Mouse (Mus musculus): ENCODE data around the gene 1110051M20Rik.

1110051M20Rik gene

DNA sequence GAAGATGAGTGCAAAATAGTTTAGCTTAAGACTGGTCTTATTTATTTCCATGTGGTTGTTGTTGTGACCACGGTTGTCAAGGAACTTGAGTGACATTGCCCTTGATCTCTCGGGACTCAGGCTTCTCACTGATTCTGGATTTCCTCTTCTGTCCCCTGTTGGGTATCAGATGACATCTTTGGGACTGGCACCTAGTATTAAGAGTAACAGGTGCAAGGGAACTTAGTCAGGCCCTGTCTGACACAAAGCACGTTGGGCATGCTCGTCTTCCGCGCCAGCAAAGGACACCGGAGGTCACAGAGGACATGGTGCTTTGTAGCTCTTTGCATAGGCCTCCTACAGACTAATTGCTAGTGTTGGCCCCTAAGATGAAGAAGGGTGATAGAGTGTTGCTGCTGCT is 16.3 kb upstream of the 1110051M20Rik start:
- in situ Hi-C loops (cut with MboI; ENCODE audit: low pct_unique_long_range_greater_than_20kb in 1 of 2, low sequenced_read_pairs in 2 of 2, unreplicated experiment in 1 of 2), result loop anchor here in 1 of 2 experiments (10.0 kb wide), 1 partner anchor 166 kb away; no protein-coding TSS in a partner anchor

DNA sequence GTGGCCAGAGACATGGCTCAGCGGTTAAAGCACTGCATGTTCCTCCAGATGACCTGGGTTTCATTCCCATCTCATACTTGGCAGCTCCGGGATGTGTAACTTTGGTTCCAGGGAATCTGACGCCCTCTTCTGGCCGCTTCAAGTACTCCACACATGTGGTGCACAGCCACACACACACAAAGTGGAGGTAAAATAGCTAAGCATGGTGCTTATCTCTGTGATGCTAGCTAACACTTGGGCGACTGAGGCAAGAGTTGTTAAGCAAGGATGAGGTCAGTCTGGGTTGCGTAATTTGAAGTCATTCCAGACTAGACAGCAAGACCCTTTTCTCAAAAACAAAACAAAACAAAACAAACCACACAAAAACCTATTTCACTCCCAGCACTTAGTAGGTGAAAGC is 15.6 kb upstream of the 1110051M20Rik start:
- in situ Hi-C loops (cut with MboI; ENCODE audit: low pct_unique_long_range_greater_than_20kb in 1 of 2, low sequenced_read_pairs in 2 of 2, unreplicated experiment in 1 of 2), result loop anchor here in 1 of 2 experiments (10.0 kb wide), 1 partner anchor 165 kb away; no protein-coding TSS in a partner anchor

DNA sequence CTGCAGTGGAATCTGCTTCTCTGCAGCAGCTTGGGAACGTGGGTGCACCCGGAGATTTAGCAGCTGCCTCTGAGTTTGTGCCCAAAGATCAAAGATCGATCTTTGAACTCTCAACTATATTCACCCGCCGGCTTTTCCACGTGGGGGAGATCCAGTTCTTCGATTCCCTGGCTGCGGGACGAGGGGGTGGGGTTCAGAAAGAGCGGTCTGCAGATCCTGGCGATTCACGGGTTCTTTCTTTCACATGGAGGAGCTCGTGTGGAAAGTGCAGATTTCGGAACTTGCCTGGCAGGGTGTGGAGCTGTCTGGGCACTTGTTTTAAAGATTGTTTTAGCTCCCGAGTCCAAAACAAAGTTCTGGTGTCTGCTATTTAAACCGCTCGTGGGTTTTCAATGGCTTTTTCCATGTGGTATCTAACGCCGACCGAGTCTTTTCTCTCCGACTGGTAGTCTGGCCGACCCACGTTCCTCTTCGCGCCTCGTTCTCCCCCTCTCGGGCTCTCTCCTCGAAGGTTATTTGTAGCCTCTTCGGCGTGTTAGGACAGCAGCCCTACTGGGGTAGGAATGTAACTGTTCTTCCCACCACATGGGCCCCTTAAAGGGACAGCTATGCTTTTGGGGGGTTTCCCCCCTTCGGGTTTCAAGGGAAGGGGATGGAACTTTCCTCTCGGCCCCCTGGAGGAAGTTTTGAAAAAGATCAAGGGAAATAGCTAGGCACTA is 14.3 kb upstream of the 1110051M20Rik start:
- in situ Hi-C loops (cut with MboI; ENCODE audit: low pct_unique_long_range_greater_than_20kb in 1 of 2, low sequenced_read_pairs in 2 of 2, unreplicated experiment in 1 of 2), result no loop called here

DNA sequence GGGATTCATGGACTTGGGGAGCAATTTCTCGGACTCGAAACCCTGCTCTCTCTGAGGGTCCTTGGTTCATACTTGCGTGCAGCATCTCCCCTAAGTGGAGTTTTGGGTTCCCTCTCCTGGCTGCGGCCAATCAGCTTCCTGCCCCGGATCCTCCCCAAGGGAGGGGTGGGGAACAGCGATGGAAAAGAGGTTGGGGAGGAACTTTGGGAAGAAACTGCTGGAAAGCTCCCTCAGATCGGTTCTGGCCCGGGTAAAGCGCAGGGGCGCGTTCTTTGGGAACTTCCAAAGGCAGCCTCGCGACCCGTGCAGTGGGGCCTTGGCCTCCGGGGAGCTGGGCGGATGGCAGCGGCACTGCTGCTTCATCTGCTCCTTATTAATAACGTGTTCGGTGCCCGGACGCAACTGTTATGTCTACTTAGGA is 13.8 kb upstream of the 1110051M20Rik start:
- in situ Hi-C loops (cut with MboI; ENCODE audit: low pct_unique_long_range_greater_than_20kb in 1 of 2, low sequenced_read_pairs in 2 of 2, unreplicated experiment in 1 of 2), result no loop called here

DNA sequence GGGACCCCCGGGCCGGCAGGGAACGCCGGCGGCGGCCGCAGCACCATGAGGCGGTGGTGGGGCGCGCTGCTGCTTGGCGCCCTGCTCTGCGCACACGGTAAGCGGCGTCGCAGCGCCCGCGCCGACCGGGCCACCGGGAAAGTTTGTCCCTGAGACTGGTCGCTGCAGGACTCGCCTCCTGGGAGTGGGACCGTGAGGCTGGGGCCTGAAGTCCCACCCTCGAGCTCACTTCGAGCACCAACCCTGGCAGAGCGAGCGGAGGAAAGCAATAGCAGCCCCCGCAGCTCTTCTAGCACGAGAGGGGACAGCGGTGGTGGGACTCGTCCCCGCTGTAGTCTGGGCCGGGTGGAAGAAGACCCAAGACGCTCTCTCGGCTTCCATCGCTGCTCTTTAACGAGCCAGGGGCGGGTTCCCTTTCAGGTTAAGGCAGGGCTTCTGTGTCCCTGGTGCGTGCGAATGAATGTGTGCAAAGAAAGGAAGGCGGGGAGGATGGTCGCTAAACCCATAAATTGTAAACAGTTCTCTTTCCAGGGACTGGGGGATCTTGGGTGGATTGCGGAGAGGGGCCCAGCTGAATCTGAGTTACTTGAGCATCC is 13.2 kb upstream of the 1110051M20Rik start:
- in situ Hi-C loops (cut with MboI; ENCODE audit: low pct_unique_long_range_greater_than_20kb in 1 of 2, low sequenced_read_pairs in 2 of 2, unreplicated experiment in 1 of 2), result no loop called here

DNA sequence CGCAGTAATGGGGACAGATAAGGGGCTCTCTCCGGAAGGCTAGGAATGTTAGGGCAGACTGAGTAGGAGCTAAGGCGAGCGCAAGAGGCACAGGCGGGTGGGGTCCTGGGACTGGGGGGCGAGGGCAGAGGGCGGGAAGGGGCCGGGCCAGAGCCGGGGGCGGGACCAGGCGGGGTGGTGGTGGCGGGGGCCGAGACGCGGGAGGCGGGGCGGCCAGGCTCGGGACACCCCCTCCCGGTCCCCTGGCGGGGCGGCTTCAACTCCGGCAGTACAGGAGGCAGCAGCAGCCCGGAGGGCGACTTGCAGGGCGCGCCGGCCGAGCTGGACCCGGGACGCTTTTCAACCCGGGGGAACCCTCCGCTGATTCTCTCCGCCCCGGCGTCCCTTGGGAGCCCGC is 12.8 kb upstream of the 1110051M20Rik start, which contains the start of gene Lrp4:
TSS of gene Lrp4 (plus strand) at position 253 of the 397 bp plus-strand sequence.
- in situ Hi-C loops (cut with MboI; ENCODE audit: low pct_unique_long_range_greater_than_20kb in 1 of 2, low sequenced_read_pairs in 2 of 2, unreplicated experiment in 1 of 2), result no loop called here

DNA sequence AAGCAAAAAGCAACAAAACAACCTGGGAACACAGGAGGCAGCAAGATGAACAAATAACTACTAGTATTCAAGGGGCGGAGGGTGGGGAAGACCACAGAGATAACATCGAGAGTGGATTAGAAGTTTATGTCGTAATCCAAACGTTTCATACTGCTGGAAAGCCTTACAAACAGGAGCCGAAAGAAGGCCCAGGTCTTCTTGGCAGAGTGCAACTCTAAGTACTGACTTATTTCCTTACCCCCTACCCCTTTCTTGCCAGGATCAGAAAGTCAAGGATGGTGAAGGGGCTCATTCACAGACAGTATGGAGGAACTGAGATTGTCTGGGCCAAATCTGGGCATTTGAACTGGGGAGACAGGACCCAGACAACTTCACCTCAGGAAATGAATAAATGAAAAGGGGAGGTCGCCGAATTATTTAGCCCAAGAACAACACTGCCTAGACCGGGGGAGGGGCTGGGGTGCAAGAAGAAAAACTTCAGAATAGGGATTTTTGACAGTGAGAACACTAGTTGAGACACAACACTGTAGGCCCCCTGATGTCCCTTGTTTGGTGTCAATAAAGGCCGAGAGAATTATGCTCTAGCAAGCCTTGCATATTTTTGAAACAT is 12.1 kb upstream of the 1110051M20Rik start:
- in situ Hi-C loops (cut with MboI; ENCODE audit: low pct_unique_long_range_greater_than_20kb in 1 of 2, low sequenced_read_pairs in 2 of 2, unreplicated experiment in 1 of 2), result no loop called here

DNA sequence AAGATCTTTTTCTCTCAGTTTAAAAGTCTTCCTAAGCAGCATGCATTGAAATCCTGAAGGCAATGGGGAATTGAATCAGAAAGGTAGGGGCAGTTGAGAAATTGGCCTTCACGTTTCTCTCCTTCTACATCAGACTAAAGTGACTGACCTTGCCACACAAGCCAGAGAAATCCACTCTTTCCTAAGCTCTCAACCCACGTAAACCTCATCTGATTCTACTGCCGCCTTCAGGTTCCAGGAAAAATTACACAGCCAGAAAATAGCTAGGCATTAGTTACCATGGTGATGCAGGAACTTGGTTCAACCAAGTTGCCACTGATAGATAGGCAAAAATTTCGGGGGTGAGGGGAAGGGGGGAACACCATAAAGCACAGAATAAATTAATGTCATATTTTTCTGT is 11.3 kb upstream of the 1110051M20Rik start:
- in situ Hi-C loops (cut with MboI; ENCODE audit: low pct_unique_long_range_greater_than_20kb in 1 of 2, low sequenced_read_pairs in 2 of 2, unreplicated experiment in 1 of 2), result no loop called here

DNA sequence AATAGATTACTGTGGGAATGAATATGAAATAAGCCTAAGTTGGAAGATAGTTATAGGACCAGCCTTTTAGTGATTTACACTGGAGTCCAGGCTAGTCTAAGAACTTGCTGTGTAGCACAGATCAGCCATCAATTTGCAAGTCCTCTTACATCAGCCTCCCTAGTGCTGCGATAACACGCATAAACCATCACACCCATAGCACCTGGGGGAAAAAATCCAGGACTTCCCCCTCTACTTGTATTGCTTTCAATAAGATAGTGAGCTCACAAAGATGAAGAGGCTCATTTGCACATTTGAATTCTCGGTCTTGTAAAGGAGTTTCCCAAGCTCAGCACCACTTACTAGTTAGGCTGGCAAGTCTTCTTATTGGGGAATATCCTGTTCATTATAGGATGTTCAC is 9.9 kb upstream of the 1110051M20Rik start:
- in situ Hi-C loops (cut with MboI; ENCODE audit: low pct_unique_long_range_greater_than_20kb in 1 of 2, low sequenced_read_pairs in 2 of 2, unreplicated experiment in 1 of 2), result no loop called here

DNA sequence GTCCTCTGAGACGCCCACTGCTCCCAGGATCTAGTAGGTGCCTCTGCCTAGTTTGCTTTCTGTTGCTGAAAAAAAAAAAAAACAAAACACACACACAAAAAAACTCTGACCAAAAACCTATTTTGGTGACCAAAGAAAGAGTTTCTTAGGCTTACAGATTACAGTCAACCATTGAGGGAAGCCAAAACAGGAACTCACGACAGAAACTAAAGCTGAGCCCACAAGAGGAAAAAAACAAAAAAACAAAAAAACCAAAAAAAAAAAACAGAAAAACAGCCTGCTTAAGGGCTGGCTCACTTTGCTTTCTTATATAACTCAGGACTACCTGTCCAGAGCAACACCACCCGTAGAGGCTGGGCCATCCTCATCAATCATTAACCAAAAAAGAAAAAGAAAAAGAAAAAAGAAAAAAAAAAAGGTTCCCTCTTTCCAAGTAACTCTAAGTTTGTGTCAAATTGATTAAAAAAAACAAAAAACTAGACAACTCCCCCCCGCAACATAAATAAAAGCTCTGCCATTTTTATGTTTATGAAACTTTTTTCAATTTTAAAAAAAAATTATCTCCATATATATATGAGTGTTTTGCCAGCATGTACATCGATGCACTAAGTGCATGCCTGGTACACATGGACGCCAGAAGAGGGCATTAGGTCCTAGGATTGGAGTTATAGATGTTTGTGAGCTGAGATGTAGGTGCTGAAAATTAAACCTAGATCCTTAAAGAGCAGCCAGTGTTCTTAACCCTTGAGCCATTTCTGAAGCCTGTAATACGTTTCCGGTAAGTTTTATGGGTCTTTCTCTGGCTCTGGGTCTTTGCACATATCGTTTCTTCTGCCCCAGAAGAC is 8.9 kb upstream of the 1110051M20Rik start:
- in situ Hi-C loops (cut with MboI; ENCODE audit: low pct_unique_long_range_greater_than_20kb in 1 of 2, low sequenced_read_pairs in 2 of 2, unreplicated experiment in 1 of 2), result no loop called here

DNA sequence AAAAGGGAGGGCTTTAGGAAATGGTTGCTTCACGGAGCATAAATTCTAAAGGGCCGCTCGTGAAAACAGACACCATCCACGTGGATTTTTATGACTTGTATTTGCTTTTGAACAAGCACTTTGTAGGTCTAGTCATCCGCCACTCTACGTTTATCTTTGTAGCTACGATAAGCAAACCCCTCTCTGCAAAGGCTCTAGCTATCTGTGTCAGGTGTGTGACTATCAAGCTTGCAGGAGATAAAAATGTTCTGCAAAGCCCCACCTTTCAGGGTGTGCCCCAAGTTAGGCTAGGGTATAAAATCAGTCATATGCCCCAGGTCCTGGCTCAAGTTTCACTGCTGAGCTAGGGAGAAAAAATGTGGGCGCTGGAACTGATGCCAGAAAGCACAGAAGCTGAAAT is 8.2 kb upstream of the 1110051M20Rik start:
- in situ Hi-C loops (cut with MboI; ENCODE audit: low pct_unique_long_range_greater_than_20kb in 1 of 2, low sequenced_read_pairs in 2 of 2, unreplicated experiment in 1 of 2), result no loop called here

DNA sequence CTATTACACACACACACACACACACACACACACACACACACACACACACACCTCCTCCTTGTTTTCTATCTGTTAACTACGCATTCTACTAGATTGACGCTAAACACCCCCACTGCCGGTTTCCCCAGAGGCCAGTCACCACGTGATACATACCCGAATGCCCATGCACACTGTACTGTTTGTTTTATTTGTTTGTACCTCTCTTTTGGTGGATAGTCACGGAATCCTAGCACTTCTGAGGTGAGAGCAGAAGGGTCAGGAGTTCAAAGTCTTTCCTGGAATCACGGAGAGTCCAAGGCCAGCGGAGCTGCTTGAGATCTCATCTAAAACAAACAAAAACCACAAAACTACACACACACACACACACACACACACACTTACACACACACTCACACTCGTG is 5.8 kb upstream of the 1110051M20Rik start:
- in situ Hi-C loops (cut with MboI; ENCODE audit: low pct_unique_long_range_greater_than_20kb in 1 of 2, low sequenced_read_pairs in 2 of 2, unreplicated experiment in 1 of 2), result no loop called here

DNA sequence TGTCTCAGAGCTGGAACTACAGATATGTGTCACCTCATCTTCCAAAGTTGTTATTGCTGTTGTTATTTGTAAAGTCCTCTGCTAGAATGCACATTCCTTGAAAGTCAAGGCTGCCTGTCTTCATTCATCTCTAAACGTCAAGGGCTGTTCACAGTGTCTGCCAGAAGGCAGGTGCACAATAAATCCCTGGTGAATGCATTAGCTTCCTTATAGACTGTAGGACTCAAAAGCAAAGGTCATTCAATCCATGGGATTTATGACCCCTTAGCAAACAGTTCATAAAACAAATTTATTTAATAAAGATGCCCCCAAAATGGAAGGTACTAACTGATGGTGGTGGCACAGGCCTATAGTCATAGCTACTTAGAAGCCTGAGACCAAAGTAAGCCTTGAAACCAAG is 5.2 kb upstream of the 1110051M20Rik start:
- in situ Hi-C loops (cut with MboI; ENCODE audit: low pct_unique_long_range_greater_than_20kb in 1 of 2, low sequenced_read_pairs in 2 of 2, unreplicated experiment in 1 of 2), result no loop called here

DNA sequence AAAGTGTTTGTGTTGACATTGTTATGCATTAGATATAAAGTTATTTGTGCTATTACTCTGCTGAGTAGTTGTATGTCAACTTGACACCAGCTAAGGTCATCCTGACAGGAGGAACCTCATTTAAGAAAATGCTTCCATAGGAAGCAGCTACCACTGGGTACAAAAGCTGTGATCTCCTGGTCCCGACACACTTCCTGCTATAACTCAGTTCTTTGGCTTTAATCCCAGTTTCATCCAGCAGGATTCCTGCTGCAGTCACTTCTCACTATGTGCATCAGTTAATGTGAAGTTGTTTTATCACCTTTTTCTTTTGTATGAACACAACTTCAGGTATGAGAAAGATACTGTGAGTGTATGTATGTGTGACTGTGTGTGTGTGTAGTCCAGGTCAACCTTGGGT is 2.3 kb downstream of the 1110051M20Rik start:
- in situ Hi-C loops (cut with MboI; ENCODE audit: low pct_unique_long_range_greater_than_20kb in 1 of 2, low sequenced_read_pairs in 2 of 2, unreplicated experiment in 1 of 2), result no loop called here

DNA sequence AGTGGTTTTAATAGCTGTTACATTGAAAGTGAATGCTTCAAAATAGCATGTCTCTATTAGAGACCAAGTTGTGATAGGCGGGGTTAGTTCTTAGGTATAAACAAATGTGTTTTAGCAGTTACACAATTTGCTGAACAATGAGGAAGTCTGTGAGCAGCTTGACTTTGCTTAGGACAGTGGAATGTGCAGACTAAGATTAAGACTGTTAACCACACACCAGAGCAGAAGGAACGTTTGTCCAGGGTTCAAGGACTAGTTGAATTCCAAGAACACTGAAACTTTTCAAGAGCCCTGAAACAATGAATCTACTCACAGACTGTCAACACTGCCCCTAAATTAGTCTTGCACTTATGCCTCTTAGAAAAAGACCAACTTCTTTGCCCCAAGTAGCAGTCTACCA is 2.8 kb downstream of the 1110051M20Rik start:
- in situ Hi-C loops (cut with MboI; ENCODE audit: low pct_unique_long_range_greater_than_20kb in 1 of 2, low sequenced_read_pairs in 2 of 2, unreplicated experiment in 1 of 2), result no loop called here

DNA sequence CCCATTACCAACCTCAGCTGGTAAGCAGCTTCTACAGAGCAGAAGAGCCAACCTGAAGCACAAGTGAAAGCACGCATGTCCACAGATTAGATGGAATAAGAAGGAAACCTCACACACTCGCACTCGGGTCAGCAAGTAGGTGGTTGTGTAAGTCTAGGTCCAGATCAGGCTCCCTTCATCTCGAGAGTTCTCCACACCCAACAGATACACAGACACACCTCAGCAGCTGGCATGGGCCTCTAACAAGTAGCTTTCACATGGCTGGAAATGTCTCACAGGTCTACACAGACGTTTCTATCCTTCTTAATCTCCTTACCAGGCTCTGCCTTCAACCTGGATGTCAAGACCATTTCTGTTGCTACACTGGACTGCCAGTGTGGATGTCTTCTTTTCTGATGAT is 3.8 kb downstream of the 1110051M20Rik start:
- in situ Hi-C loops (cut with MboI; ENCODE audit: low pct_unique_long_range_greater_than_20kb in 1 of 2, low sequenced_read_pairs in 2 of 2, unreplicated experiment in 1 of 2), result no loop called here

DNA sequence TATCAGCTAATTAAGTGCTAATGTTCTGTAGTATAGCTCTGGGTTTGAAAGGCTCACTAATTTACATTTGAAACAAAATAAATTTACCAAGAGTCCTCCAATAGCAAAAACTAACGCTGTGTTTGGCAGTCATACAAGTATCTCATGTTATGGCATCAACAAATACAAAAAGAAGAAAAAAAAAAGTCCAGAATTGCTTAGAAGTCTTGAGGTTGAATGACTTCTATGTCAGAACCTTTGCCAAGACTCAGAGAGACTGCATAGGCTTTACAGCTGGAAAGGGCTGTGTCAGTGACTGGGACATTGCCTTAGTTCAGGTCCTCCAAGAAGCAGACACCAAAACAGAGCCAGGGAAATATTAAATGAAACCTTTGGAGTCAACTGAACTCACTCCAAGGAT is 4.6 kb downstream of the 1110051M20Rik start:
- in situ Hi-C loops (cut with MboI; ENCODE audit: low pct_unique_long_range_greater_than_20kb in 1 of 2, low sequenced_read_pairs in 2 of 2, unreplicated experiment in 1 of 2), result no loop called here

DNA sequence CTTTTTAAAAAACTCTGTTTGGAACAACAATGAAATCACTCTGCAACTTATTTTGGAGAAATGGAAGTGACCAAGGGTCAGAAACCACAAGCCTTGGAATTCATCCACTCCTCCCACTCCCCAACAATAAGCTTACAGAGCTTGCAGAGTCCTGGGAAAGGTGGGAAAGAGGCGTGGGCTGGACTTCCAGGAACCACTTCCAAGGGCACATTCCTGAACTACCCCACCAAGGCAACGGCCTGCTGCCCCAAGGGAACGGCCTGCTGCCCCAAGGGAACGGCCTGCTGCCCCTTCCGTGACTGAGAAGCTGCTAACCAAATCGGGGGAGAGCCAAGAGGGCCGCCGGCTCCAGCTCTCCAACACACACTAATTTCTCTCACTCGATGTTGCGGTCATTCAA is 5.2 kb downstream of the 1110051M20Rik start:
- in situ Hi-C loops (cut with MboI; ENCODE audit: low pct_unique_long_range_greater_than_20kb in 1 of 2, low sequenced_read_pairs in 2 of 2, unreplicated experiment in 1 of 2), result no loop called here

All from mouse embryonic stem cell (cell line).